Mouse (Mus musculus) T-helper 17 cell (primary cell): ENCODE results near the gene Ube2q1.

ENCODE experiments used
- in situ Hi-C, 2 experiments: fragments of 300-600 bp; cut with MboI, MseI; formaldehyde crosslinking; loops; 1 replicate in 1 of 2; 2 replicates in 1 of 2; pipeline ENCODE4 v1.15.1; 2025; ENCODE audit warnings: high pct_unique_total_duplicates in 2 of 2

Gene Ube2q1

GRCm38 (mm10) chr3:89772968-89773709 is at the start of gene Ube2q1:
Ube2q1 (plus strand) TSS chr3:89773616.
- in situ Hi-C loops: no loop called here

- in situ Hi-C loops: no loop called here
These were observed 46.4 kb upstream of the Ube2q1 start for GRCm38 (mm10) chr3:89727028-89727427.

GRCm38 (mm10) chr3:89728848-89729247 is 44.6 kb upstream of the Ube2q1 start:
- in situ Hi-C loops: no loop called here

DNA sequence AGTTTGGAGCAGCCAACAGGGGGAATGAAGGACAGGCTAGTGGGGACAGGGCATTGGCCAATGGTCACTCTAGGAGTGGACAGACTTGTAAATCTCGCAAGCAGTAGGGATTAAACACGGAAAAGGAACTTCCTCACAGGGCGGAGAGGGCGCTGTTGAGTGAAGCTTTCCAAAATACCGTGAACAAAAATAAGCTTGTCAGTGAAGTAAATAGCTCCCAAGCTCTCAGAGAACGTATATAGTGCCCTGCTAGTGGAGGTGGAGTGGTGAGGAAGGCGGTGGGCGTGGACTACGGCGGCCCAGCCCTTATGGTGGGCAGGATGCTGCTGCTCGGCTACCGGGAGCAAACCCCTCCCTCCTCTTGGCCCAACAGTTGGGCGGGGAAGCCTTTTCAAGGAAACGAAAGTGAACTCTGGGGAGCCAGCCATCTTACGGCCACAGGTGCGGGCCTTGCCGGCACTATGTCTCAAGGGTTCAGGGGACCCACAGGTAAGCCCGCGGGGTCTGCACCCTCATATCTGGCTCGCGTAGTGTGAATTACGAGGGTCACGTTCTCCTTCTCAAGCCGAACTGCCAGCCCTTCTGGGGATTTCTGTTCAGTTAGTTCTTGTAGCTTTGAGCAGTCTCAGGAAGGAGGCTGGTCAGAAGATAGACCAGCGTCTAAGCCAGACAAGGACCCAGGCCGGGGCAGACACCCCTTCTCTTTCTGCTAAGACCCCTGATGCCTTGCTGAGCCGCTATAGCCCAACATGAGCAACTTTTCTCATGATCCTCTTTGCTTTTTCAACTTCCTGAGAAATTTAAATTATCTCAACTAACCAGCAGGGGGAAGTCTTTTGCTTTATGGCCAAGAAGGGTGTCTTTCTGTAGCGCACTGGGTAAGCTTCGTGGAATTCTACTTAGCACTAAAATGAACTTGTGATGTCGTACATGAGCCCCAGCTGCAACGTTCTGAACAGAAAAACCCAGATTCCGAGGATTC is 42.8 kb upstream of the Ube2q1 start:
- in situ Hi-C loops: no loop called here

GRCm38 (mm10) chr3:89732091-89732490 is 41.3 kb upstream of the Ube2q1 start:
- in situ Hi-C loops: no loop called here

DNA sequence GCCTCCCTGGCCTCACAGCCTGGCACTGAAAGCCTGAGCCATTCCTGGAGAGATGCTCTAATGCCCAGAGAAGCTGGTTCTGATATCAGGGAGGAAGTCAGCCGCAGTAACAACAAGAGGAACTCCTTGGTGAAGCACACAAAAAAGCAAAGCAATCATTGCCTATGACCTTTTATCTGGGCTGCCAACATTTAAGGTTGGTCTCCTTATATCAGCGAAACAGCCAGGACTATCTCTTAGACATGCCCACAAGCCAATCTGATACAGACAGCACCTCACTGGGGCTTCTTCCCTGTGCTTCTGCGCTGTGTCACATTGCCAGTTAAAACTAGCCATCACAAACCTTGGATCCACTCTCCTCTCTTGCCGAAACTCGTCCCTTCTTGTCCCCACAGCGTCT is 34.9 kb upstream of the Ube2q1 start:
- in situ Hi-C loops: no loop called here

DNA sequence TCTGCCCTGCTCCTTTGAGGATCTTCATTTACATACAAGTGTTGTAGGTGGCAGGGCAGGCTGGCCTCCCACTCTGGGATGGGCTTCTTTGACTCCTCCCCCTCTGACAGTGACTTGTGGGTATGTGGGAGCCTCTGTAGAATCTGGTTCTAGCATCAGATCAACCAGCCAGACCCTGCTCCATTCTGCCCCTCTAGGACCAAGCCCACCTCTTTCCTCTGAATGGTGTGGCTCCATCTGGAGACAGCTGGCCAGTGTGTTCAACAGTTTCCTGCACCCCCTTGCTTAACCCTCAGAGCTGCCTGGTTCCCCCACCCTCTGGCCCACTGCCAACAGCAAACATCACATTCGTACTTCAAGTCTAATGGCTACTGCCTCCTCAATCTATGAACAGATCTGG is 21.1 kb upstream of the Ube2q1 start:
- in situ Hi-C loops: no loop called here

- in situ Hi-C loops: no loop called here
These were observed 18.1 kb upstream of the Ube2q1 start for GRCm38 (mm10) chr3:89755283-89755682.

GRCm38 (mm10) chr3:89757851-89758250 is 15.6 kb upstream of the Ube2q1 start:
- in situ Hi-C loops: no loop called here

DNA sequence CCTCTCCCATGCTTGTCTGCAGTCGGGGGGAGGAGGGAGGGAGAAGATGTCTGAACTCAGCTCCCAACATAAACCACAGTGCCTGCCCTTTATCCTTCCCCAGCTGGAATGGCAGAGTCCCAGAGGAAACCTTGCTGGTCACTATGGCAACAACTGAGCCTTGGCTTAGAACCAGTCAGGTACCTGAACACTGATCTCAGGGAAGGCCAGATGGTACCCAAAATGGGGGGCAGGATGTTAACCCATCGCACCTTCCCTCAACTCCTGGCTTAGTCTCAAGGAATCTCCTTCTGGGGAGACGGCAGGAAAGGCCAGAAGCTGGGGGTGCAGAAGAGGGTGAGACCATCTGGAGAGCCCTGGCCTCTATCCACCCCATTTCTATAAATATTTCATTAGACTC is 13.6 kb upstream of the Ube2q1 start:
- in situ Hi-C loops: loop anchor here in 1 of 2 experiments (5.0 kb wide), 1 partner anchor 182 kb away; no protein-coding TSS in a partner anchor

GRCm38 (mm10) chr3:89764119-89764724 is 9.2 kb upstream of the Ube2q1 start, which contains the start of gene Chrnb2:
Chrnb2 (minus strand) TSS chr3:89764632.
- in situ Hi-C loops: loop anchor here in 1 of 2 experiments (5.0 kb wide), 1 partner anchor 187 kb away; no protein-coding TSS in a partner anchor

DNA sequence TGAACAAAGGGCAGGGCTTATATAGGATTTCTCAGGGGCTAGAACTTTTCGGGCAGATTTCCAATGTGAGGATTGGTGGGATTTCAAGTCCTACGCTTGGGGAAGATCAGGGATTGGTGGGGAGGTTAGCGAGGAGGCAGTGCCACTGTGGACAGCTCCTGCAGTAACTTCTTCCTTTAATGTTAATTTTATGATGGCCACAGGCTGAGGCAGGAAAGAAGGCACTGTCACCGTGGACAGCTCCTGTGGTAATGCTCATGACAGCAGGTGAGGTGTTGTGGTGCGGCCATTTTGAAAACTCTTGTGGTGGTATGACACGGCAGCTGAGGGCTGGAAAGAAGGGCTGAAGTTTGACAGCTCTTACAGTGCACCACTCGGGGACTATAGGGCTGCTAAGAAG is 3.8 kb upstream of the Ube2q1 start:
- in situ Hi-C loops: no loop called here

DNA sequence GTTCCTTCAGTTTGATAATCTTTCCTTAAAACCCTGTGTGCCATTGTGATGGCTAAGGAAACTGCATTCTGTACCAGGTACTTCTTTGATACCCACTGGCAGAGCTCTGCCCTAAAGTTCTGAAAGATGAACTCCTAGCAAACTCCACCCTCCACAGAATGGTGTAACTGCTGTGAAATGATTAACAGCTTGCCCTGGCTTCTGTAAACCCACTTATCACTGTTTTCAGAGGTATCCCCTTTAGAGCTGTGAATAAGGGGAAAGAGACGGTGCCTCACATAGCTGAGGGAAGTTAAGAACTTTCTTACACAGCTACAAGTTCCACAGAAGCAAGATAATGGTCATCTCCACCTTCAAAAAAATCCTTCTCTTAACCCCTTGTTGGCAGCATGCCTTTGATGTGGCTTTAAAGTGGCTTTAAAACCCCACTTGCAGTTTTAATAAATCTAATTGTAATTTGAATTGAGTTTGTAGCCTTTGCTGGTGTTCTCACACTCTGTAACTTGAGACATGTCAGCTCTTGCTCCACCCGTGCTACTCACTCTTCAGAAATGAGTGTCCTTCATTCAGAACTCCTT is 2.9 kb upstream of the Ube2q1 start:
- in situ Hi-C loops: no loop called here

DNA sequence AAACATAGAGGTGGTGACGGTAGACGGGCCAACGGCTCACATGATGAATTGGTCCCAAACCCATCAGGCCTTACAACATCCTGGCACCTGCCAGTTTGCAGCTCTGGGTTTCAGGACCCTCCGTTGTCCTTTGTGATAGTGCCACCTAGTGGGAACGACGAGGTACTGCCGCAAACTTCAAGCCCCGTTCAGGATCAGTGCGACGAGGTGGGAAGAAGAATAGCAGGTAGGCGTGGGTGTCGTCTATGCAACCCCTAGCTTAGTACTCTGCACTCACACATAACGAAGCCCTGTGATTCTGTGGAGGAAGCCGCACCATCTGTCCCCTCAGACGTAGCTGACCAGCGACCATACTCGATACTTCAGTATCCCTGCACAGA is 838 bp upstream of the Ube2q1 start:
- in situ Hi-C loops: no loop called here

- in situ Hi-C loops: no loop called here
These were observed 360 bp downstream of the Ube2q1 start for GRCm38 (mm10) chr3:89773740-89774211.

- in situ Hi-C loops: no loop called here
These were observed 982 bp downstream of the Ube2q1 start for GRCm38 (mm10) chr3:89774236-89774960.

- in situ Hi-C loops: no loop called here
These were observed 2.6 kb downstream of the Ube2q1 start for GRCm38 (mm10) chr3:89776001-89776400.

- in situ Hi-C loops: loop anchor here in 1 of 2 experiments (10.0 kb wide), 1 partner anchor 75 kb away; no protein-coding TSS in a partner anchor
These were observed 6.7 kb downstream of the Ube2q1 start for GRCm38 (mm10) chr3:89780102-89780501.

DNA sequence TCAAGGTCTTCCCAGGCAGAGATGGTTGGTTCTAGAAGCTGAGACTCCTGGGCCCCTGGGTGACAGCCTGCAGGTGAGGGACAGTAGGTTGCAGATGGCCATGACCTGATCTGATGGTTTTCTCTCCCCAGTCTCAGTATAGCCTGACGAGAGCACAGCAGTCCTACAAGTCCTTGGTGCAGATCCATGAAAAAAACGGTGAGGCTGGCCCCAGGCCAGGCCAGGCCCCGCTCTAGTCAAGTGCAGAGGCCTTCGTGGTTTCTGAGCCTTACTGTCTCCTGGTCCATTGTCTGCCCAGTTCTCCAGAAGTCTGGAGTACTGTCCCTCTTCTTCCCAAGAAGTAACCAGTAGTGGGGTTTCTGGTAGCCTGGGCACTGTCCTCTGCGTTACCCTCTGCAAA is 8.2 kb downstream of the Ube2q1 start:
- in situ Hi-C loops: loop anchor here in 1 of 2 experiments (10.0 kb wide), 1 partner anchor 73 kb away; no protein-coding TSS in a partner anchor

- in situ Hi-C loops: loop anchor here (5.0 to 10.0 kb wide), 2 partner anchors 62 to 70 kb away; no protein-coding TSS in a partner anchor
These were observed 11.8 kb downstream of the Ube2q1 start for GRCm38 (mm10) chr3:89784991-89785753.
